Mouse (Mus musculus) ES-E14 (cell line): ENCODE measurements around the gene Cdiptos.

ENCODE experiments used
- CHD2 ChIP-seq: IDR thresholded peaks from 2 replicates; pipeline ENCODE4 v1.6.1; 2014; ENCODE audit warnings: mild to moderate bottlenecking, low read depth, low read length, inconsistent platforms
- ZNF384 ChIP-seq: IDR thresholded peaks from 2 replicates; pipeline ENCODE4 v1.6.1; 2012; ENCODE audit warnings: low read depth, low read length, inconsistent platforms

DNA sequence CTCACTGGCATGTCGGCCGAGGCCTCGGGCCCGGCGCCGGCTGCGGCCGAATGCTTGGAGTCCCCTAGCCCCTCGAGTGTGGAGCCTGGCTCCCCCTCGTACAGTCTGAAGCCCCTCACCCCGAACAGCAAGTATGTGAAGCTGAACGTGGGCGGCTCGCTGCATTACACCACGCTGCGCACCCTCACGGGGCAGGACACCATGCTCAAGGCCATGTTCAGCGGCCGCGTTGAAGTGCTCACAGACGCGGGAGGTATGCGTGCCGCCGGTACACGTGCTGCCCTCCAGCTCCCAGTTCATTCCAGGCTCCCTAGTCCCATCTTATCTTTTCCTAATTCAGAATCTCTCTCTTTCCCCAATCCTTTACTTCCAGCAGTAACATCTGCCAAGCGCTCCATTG is 46.9 kb downstream of the Cdiptos start:
- TF ChIP-seq CHD2 (no peak), ZNF384 (no peak)
